In the genomic region with DNA sequence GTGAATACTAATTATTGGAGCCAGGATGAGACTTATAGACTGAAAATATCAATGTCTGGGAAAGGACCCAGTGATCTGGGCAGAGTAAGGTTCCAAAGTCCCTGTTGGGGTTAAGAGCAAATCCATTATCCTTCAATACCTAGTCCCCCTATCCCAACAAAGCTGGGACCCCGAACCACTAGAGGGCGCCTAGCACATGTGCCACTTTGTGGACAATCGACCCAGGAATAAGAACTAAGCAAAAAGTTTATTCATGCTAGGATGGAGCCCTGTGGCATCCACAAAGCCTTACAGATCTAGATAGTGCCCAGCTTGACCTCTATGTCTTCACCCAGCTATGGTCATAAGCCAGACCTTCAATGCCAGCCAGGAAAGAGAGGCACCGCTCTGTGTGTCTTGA, we compare ENCODE assay signal across 8 mouse cellular contexts. TPM values are rescaled to one million over a fixed set of nuclear protein-coding genes. Genes with fewer than 3 reads are reported as not detected.
DNase-seq lines count a peak whose midpoint lies in the region; ATAC-seq and TF ChIP-seq lines count a peak whose summit lies in the region.

No protein-coding gene starts in this region.

- no peak overlapping the region for H3K27ac ChIP-seq in heart, adult 2 months
- H3K27ac ChIP-seq in kidney, postnatal 0 days, result no peak overlapping the region
- no peak overlapping the region for H3K27ac ChIP-seq in liver, embryonic 14.5 days
- no peak overlapping the region for H3K27ac ChIP-seq in neural tube, embryonic 13.5 days (replicated peaks)

- 18% methylated on average over 4 of the region's 4 CpGs for WGBS in heart, adult 2 months
- WGBS in kidney, postnatal 0 days, result 12% methylated on average over 4 of the region's 4 CpGs
- WGBS in liver, embryonic 14.5 days (ENCODE audit: insufficient replicate concordance), result 18% methylated on average over 4 of the region's 4 CpGs
- WGBS in neural tube, embryonic 13.5 days, result 17% methylated on average over 4 of the region's 4 CpGs

- no peaks in the 10 kb centered on the region for H3K79me2 ChIP-seq in heart, adult 2 months (replicated peaks; ENCODE audit: control insufficient read depth, insufficient read depth, low read length)

- H3K4me1 ChIP-seq in heart, adult 2 months (ENCODE audit: control insufficient read depth, insufficient read depth, low read length), result no peaks in the 10 kb centered on the region
- H3K4me1 ChIP-seq in kidney, postnatal 0 days (replicated peaks; ENCODE audit: insufficient read depth, low read length), result 0 out of 2 replicates have a peak, but pooled peaks cover 4% of the 10 kb centered on the region
- 0 out of 4 replicates have a peak, but pooled peaks cover 0 to 1% of the 10 kb centered on the region in 2 experiments for H3K4me1 ChIP-seq in liver, embryonic 14.5 days (replicated peaks; ENCODE audit: control insufficient read depth in 2 of 2, insufficient read depth in 2 of 2, low read length in 1 of 2)
- 0 out of 2 replicates have a peak, but pooled peaks cover 3% of the 10 kb centered on the region for H3K4me1 ChIP-seq in neural tube, embryonic 13.5 days (replicated peaks)

- peak; percentile 92 for TF ChIP-seq EP300 in heart, adult 2 months (IDR thresholded peaks at IDR 0.05; ENCODE audit: insufficient read depth, low read depth, low read length)
- TF ChIP-seq EP300 in liver, embryonic 14.5 days (IDR thresholded peaks at IDR 0.05; ENCODE audit: low read depth), result no peak

- peak; percentile 78 for DNase-seq in A20 (ENCODE audit: low read depth, low spot score)
- peak; percentile 80 to 94 for DNase-seq in adrenal gland, adult (ENCODE audit: inconsistent age in 2 of 2, low spot score in 1 of 2)
- peak; percentile 94 for DNase-seq in embryo, embryonic 11 days
- peak; percentile 80 to 88 for DNase-seq in heart, adult 2 months
- DNase-seq in kidney, postnatal 0 days (ENCODE audit: low spot score), result peak; percentile 92
- DNase-seq in liver, embryonic 14.5 days (ENCODE audit: low read depth in 3 of 3, low spot score in 3 of 3), result peak in 2 of 3 experiments; percentile 53 to 59
- peak; percentile 94 for DNase-seq in testis, postnatal 10 days (ENCODE audit: low spot score)

- no peaks in the 10 kb centered on the region for H3K36me3 ChIP-seq in heart, adult 2 months (ENCODE audit: control insufficient read depth, insufficient read depth, low read length)
- H3K36me3 ChIP-seq in kidney, postnatal 0 days (ENCODE audit: insufficient read depth, low read length), result no peaks in the 10 kb centered on the region
- no peaks in the 10 kb centered on the region for H3K36me3 ChIP-seq in liver, embryonic 14.5 days (replicated peaks; ENCODE audit: control insufficient read depth, insufficient read depth, low read depth)
- no peaks in the 10 kb centered on the region for H3K36me3 ChIP-seq in neural tube, embryonic 13.5 days

- TF ChIP-seq CTCF in heart, adult 2 months (IDR thresholded peaks at IDR 0.05), result peak; percentile 96
- peak; percentile 94 for TF ChIP-seq CTCF in kidney, postnatal 0 days (IDR thresholded peaks at IDR 0.05; ENCODE audit: low read depth)
- TF ChIP-seq CTCF in liver, embryonic 14.5 days (IDR thresholded peaks at IDR 0.05; ENCODE audit: low read depth), result peak; percentile 90

- H3K9ac ChIP-seq in heart, adult 2 months (ENCODE audit: low read depth, low read length), result no peak overlapping the region
- H3K9ac ChIP-seq in kidney, postnatal 0 days (ENCODE audit: low read depth, low read length), result no peak overlapping the region
- no peak overlapping the region for H3K9ac ChIP-seq in liver, embryonic 14.5 days (replicated peaks)
- no peak overlapping the region for H3K9ac ChIP-seq in neural tube, embryonic 13.5 days

- no peak overlapping the region for H3K4me3 ChIP-seq in heart, adult 2 months
- no peak overlapping the region for H3K4me3 ChIP-seq in kidney, postnatal 0 days (replicated peaks; ENCODE audit: low read depth, low read length)
- H3K4me3 ChIP-seq in liver, embryonic 14.5 days (ENCODE audit: insufficient read depth in 1 of 2, low read depth in 2 of 2, low read length in 2 of 2), result no peak overlapping the region
- no peak overlapping the region for H3K4me3 ChIP-seq in neural tube, embryonic 13.5 days

- no peaks in the 10 kb centered on the region for H3K27me3 ChIP-seq in heart, adult 2 months (ENCODE audit: control insufficient read depth, insufficient read depth, low read length)
- no peaks in the 10 kb centered on the region for H3K27me3 ChIP-seq in kidney, postnatal 0 days (ENCODE audit: insufficient read depth, low read length)
- no peaks in the 10 kb centered on the region for H3K27me3 ChIP-seq in liver, embryonic 14.5 days (ENCODE audit: control insufficient read depth, insufficient read depth, low read length)
- no peaks in the 10 kb centered on the region for H3K27me3 ChIP-seq in neural tube, embryonic 13.5 days

- H3K9me3 ChIP-seq in kidney, postnatal 0 days (replicated peaks; ENCODE audit: low read length), result no peaks in the 10 kb centered on the region
- H3K9me3 ChIP-seq in liver, embryonic 14.5 days (ENCODE audit: control insufficient read depth, low read length), result no peaks in the 10 kb centered on the region
- no peaks in the 10 kb centered on the region for H3K9me3 ChIP-seq in neural tube, embryonic 13.5 days

- TF ChIP-seq POLR2A in heart, adult 2 months (IDR thresholded peaks at IDR 0.05; ENCODE audit: insufficient read depth, low read depth, low read length), result no peak

- H3K4me2 ChIP-seq in kidney, postnatal 0 days (ENCODE audit: low read length), result no peak overlapping the region
- no peak overlapping the region for H3K4me2 ChIP-seq in liver, embryonic 14.5 days (ENCODE audit: low read depth)
- H3K4me2 ChIP-seq in neural tube, embryonic 13.5 days, result no peak overlapping the region

- intact Hi-C loops in heart, adult 2 months (cut with DNase I), result loop anchor here (1.0 to 5.0 kb wide), 2 partner anchors 40 to 99 kb away; no protein-coding TSS in a partner anchor

- peak; percentile 38; the same call in 1 of the 2 replicates for ATAC-seq in kidney, postnatal 0 days (replicated peaks; ENCODE audit: low FRiP score, low read depth)
- ATAC-seq in liver, embryonic 14.5 days (ENCODE audit: insufficient read depth), result no peak; the same call in 1 of the 2 replicates
- ATAC-seq in neural tube, embryonic 13.5 days (ENCODE audit: low read depth), result peak; percentile 25; the same call in 1 of the 2 replicates

RNA-seq across cellular contexts. Expression of a gene that starts 8.3 kb away (rescaled TPM):
- 1 to 10 TPM; 3.2 to 3.4 TPM for total RNA-seq in heart, adult 2 months (2021)
- 2.4 and 2.9 TPM in 2 replicates for polyA plus RNA-seq in heart, adult 2 months (2012; rRNA removed)
- polyA plus RNA-seq in kidney, postnatal 0 days (2015; fragmentation: Nextera tagmentation; extraction: Ambion mirVana), result 17.2 and 19.6 TPM in 2 replicates
- 5.4 and 6.9 TPM in 2 replicates for polyA plus RNA-seq in liver, embryonic 14.5 days (2012; rRNA removed)
- polyA plus RNA-seq in liver, embryonic 14.5 days (2014; fragmentation: Nextera tagmentation; extraction: Ambion mirVana), result 4.6 and 4.8 TPM in 2 replicates
- 10.2 TPM in 2 replicates for polyA plus RNA-seq in neural tube, embryonic 13.5 days (2015; fragmentation: Nextera tagmentation; extraction: Ambion mirVana)

RNA-seq across cellular contexts. Expression of a gene that starts 26.3 kb away (rescaled TPM):
- total RNA-seq in heart, adult 2 months (2021), result 100 to 1,000 TPM; 771 to 870 TPM
- polyA plus RNA-seq in heart, adult 2 months (2012; rRNA removed), result 276 and 575 TPM in 2 replicates
- 8.5 and 11.6 TPM in 2 replicates for polyA plus RNA-seq in kidney, postnatal 0 days (2015; fragmentation: Nextera tagmentation; extraction: Ambion mirVana)
- 1.5 and 2.2 TPM in 2 replicates for polyA plus RNA-seq in liver, embryonic 14.5 days (2012; rRNA removed)
- polyA plus RNA-seq in liver, embryonic 14.5 days (2014; fragmentation: Nextera tagmentation; extraction: Ambion mirVana), result 1.2 and 3.2 TPM in 2 replicates
- polyA plus RNA-seq in neural tube, embryonic 13.5 days (2015; fragmentation: Nextera tagmentation; extraction: Ambion mirVana), result 28.9 and 31.8 TPM in 2 replicates

RNA-seq across cellular contexts. Expression of a gene that starts 26.6 kb away (rescaled TPM):
- 10 to 100 TPM; 10.0 to 11.1 TPM for total RNA-seq in heart, adult 2 months (2021)
- 17.3 and 23.8 TPM in 2 replicates for polyA plus RNA-seq in heart, adult 2 months (2012; rRNA removed)
- 74.6 and 78.8 TPM in 2 replicates for polyA plus RNA-seq in kidney, postnatal 0 days (2015; fragmentation: Nextera tagmentation; extraction: Ambion mirVana)
- 2.8 and 3.4 TPM in 2 replicates for polyA plus RNA-seq in liver, embryonic 14.5 days (2012; rRNA removed)
- polyA plus RNA-seq in liver, embryonic 14.5 days (2014; fragmentation: Nextera tagmentation; extraction: Ambion mirVana), result 1.7 and 2.7 TPM in 2 replicates
- 22.2 and 28.8 TPM in 2 replicates for polyA plus RNA-seq in neural tube, embryonic 13.5 days (2015; fragmentation: Nextera tagmentation; extraction: Ambion mirVana)

RNA-seq across cellular contexts. Expression of a gene that starts 56.9 kb away (rescaled TPM):
- total RNA-seq in heart, adult 2 months (2021), result 100 to 1,000 TPM; 119 to 165 TPM
- 36.3 and 39.4 TPM in 2 replicates for polyA plus RNA-seq in heart, adult 2 months (2012; rRNA removed)
- 105 and 106 TPM in 2 replicates for polyA plus RNA-seq in kidney, postnatal 0 days (2015; fragmentation: Nextera tagmentation; extraction: Ambion mirVana)
- 24.1 and 41.3 TPM in 2 replicates for polyA plus RNA-seq in liver, embryonic 14.5 days (2012; rRNA removed)
- polyA plus RNA-seq in liver, embryonic 14.5 days (2014; fragmentation: Nextera tagmentation; extraction: Ambion mirVana), result 64.4 and 68.0 TPM in 2 replicates
- 152 and 169 TPM in 2 replicates for polyA plus RNA-seq in neural tube, embryonic 13.5 days (2015; fragmentation: Nextera tagmentation; extraction: Ambion mirVana)
